Mouse (Mus musculus) left cerebral cortex, postnatal 14 days (tissue): ENCODE results near the gene Ankrd40. TPM values are rescaled to one million over a fixed set of nuclear protein-coding genes. Genes with fewer than 3 reads are reported as not detected.

ENCODE experiments used
- DNase-seq, 2 experiments: peaks; one replicate each; pipeline ENCODE4 v3.0.0; 2021 to 2022; ENCODE audit warnings: low spot score in 2 of 2, mixed read lengths in 1 of 2
- intact Hi-C: fragments of 180-260 bp; cut with DNase I; formaldehyde crosslinking; loops from one replicate; pipeline ENCODE4 v1.15.1; 2025
- long read RNA-seq, 2 experiments: library from polyadenylated mRNA; stranded (forward); transcript quantifications; one replicate each; pipeline ENCODE4 v2.0.0; 2021
- total RNA-seq, 2 experiments: library from RNA; stranded (reverse); gene quantifications; 2 replicates each; pipeline ENCODE4 v1.2.3; 2021

Gene Ankrd40
- total RNA-seq, result 100 to 1,000 TPM; 106 to 108 TPM
- long read RNA-seq, experiment 1, transcript Ankrd40-203 (5 exons, 3,487 nt), result major isoform, 151 of 167 reads
- long read RNA-seq, experiment 1, partial matches to known transcripts, result 11 of 167 reads
- long read RNA-seq, experiment 1, other reads (novel, unspliced or antisense), result 1 of 167 reads
- long read RNA-seq, experiment 2, transcript Ankrd40-203 (5 exons, 3,487 nt), result major isoform, 140 of 149 reads
- long read RNA-seq, experiment 2, partial matches to known transcripts, result 4 of 149 reads
- long read RNA-seq, experiment 2, other reads (novel, unspliced or antisense), result 3 of 149 reads

GRCm38 (mm10) chr11:94327693-94328643 lies at the start of gene Ankrd40:
TSS of gene Ankrd40 (plus strand) at chr11:94328001.
- intact Hi-C loops, result loop anchor here (2.0 kb wide), 1 partner anchor 147 kb away; the partner anchor contains the start of gene Cacna1g
- peak; percentile 97 to 99 for DNase-seq

GRCm38 (mm10) chr11:94281199-94282181 lies 46.3 kb upstream of the Ankrd40 start, which contains the start of gene Gm21885:
TSS of gene Gm21885 (plus strand) at chr11:94281873.
- DNase-seq, result no peak
- intact Hi-C loops, result no loop called here

- intact Hi-C loops, result no loop called here
- no peak for DNase-seq
Observed at GRCm38 (mm10) chr11:94282291-94282690, 45.5 kb upstream of the Ankrd40 start.

- intact Hi-C loops, result no loop called here
- no peak for DNase-seq
Observed at GRCm38 (mm10) chr11:94283536-94284099, 44.2 kb upstream of the Ankrd40 start.

- intact Hi-C loops, result no loop called here
- DNase-seq, result no peak
Observed at GRCm38 (mm10) chr11:94285886-94286574, 41.8 kb upstream of the Ankrd40 start.

GRCm38 (mm10) chr11:94287105-94287504 lies 40.7 kb upstream of the Ankrd40 start:
- no peak for DNase-seq
- intact Hi-C loops, result no loop called here

GRCm38 (mm10) chr11:94290062-94290740 lies 37.6 kb upstream of the Ankrd40 start:
- intact Hi-C loops, result no loop called here
- DNase-seq, result no peak

GRCm38 (mm10) chr11:94294996-94295845 lies 32.6 kb upstream of the Ankrd40 start:
- intact Hi-C loops, result no loop called here
- no peak for DNase-seq

- no peak for DNase-seq
- intact Hi-C loops, result no loop called here
Observed at GRCm38 (mm10) chr11:94312733-94313132, 15.1 kb upstream of the Ankrd40 start.

GRCm38 (mm10) chr11:94314098-94314652 lies 13.6 kb upstream of the Ankrd40 start:
- intact Hi-C loops, result no loop called here
- DNase-seq, result no peak

- intact Hi-C loops, result no loop called here
- no peak for DNase-seq
Observed at GRCm38 (mm10) chr11:94315308-94315707, 12.5 kb upstream of the Ankrd40 start.

GRCm38 (mm10) chr11:94316528-94316927 lies 11.3 kb upstream of the Ankrd40 start:
- DNase-seq, result no peak
- intact Hi-C loops, result no loop called here

- no peak for DNase-seq
- intact Hi-C loops, result no loop called here
Observed at GRCm38 (mm10) chr11:94317014-94317413, 10.8 kb upstream of the Ankrd40 start.

GRCm38 (mm10) chr11:94317515-94317914 lies 10.3 kb upstream of the Ankrd40 start:
- DNase-seq, result no peak
- intact Hi-C loops, result no loop called here

- intact Hi-C loops, result no loop called here
- no peak for DNase-seq
Observed at GRCm38 (mm10) chr11:94318056-94318455, 9.7 kb upstream of the Ankrd40 start.
